17 mouse cellular contexts compared by ENCODE assay signal in the genomic region with DNA sequence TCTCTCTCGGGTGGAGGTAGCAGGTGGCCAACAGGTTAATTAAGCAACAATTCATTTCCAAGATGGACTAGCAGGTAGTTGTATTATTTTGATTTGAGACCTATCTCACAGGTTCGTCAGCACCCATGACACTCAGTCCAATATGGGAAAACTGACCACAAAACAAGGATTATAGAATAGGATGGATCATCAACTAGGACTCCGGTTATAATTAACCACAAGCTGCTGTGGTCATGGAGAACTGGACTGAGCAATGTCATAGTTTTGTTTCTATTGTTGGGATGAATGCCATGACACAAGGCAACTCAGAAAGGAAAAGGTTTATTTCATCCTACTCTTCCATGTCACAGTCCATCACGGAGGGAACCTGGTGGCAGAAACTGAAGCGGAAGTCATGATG.
"Had no signal": no experiment of that assay in that cellular context is flagged by ENCODE, and none has a peak within 500 bp of the region (broad histone marks: within the 10 kb centered on the region; RNA-seq: fewer than 3 reads in every experiment).

No protein-coding gene starts in this region.

- H3K4me2 ChIP-seq: hindbrain, embryonic 13.5 days; hindbrain, embryonic 15.5 days; limb, embryonic 13.5 days; limb, embryonic 15.5 days; liver, embryonic 12.5 days had no signal

- H3K4me1 ChIP-seq: hindbrain, embryonic 15.5 days had no signal

- H3K27me3 ChIP-seq: hindbrain, embryonic 13.5 days; hindbrain, embryonic 15.5 days; limb, embryonic 13.5 days; limb, embryonic 15.5 days; liver, embryonic 12.5 days had no signal

- H3K9me3 ChIP-seq: heart, embryonic 10.5 days; hindbrain, embryonic 13.5 days; hindbrain, embryonic 15.5 days; limb, embryonic 13.5 days; limb, embryonic 15.5 days; liver, embryonic 12.5 days had no signal

- H3K4me3 ChIP-seq: heart, embryonic 10.5 days; hindbrain, embryonic 13.5 days; hindbrain, embryonic 15.5 days; limb, embryonic 13.5 days; limb, embryonic 15.5 days; liver, embryonic 12.5 days had no signal

- ATAC-seq: hindbrain, postnatal 0 days; intestine, embryonic 16.5 days had no signal

- DNase-seq: gastrocnemius, postnatal 25 days; heart, adult 18-20 months; heart, postnatal 10 days; heart, postnatal 4 days; layer of hippocampus, adult 9-11 months; layer of hippocampus, postnatal 36 days; left cerebral cortex, postnatal 4 days; lung, adult 18-20 months had no signal

- H3K36me3 ChIP-seq: hindbrain, embryonic 13.5 days; hindbrain, embryonic 15.5 days; limb, embryonic 13.5 days; limb, embryonic 15.5 days; liver, embryonic 12.5 days had no signal

- H3K9ac ChIP-seq: hindbrain, embryonic 13.5 days; hindbrain, embryonic 15.5 days; limb, embryonic 13.5 days; limb, embryonic 15.5 days; liver, embryonic 12.5 days; liver, embryonic 14.5 days had no signal

- H3K27ac ChIP-seq: hindbrain, embryonic 13.5 days; hindbrain, embryonic 15.5 days; hindbrain, postnatal 0 days; limb, embryonic 13.5 days; limb, embryonic 15.5 days; liver, embryonic 12.5 days; liver, embryonic 14.5 days had no signal
